Mouse (Mus musculus) retina, adult 2 months (tissue): ENCODE results near the gene Cryba1.
"Not testable (repeated sequence)": the region's sequence is repeated elsewhere in the genome, so short reads cannot be mapped to it uniquely, and the experiment has no call there.

Experiments used
- DNase-seq: peaks from one replicate; pipeline ENCODE4 v3.0.0-alpha.2; 2012; ENCODE audit warnings: low read depth, low spot score

Cryba1 gene

GRCm38 (mm10) chr11:77725183-77725582 lies at the start of gene Cryba1:
Gene Cryba1 (minus strand): TSS chr11:77725283.
- no peak for DNase-seq

GRCm38 (mm10) chr11:77771879-77772713 lies 47.0 kb upstream of the Cryba1 start:
- no peak for DNase-seq

GRCm38 (mm10) chr11:77770346-77770745 lies 45.3 kb upstream of the Cryba1 start:
- no peak for DNase-seq

- no peak for DNase-seq
Measured at GRCm38 (mm10) chr11:77769496-77769895, 44.4 kb upstream of the Cryba1 start.

GRCm38 (mm10) chr11:77766351-77767001 lies 41.4 kb upstream of the Cryba1 start:
- DNase-seq, result peak; percentile 67

- no peak for DNase-seq
Measured at GRCm38 (mm10) chr11:77765459-77765777, 40.3 kb upstream of the Cryba1 start.

GRCm38 (mm10) chr11:77764694-77765458 lies 39.8 kb upstream of the Cryba1 start:
- no peak for DNase-seq

GRCm38 (mm10) chr11:77763673-77764340 lies 38.7 kb upstream of the Cryba1 start:
- DNase-seq, result no peak

- peak; percentile 71 for DNase-seq
Measured at GRCm38 (mm10) chr11:77762783-77763672, 37.9 kb upstream of the Cryba1 start, which contains the start of gene Myo18a. Gene Myo18a (plus strand): TSS chr11:77763246.

- no peak for DNase-seq
Measured at GRCm38 (mm10) chr11:77760031-77760430, 34.9 kb upstream of the Cryba1 start.

GRCm38 (mm10) chr11:77753469-77753868 lies 28.4 kb upstream of the Cryba1 start:
- no peak for DNase-seq

- no peak for DNase-seq
Measured at GRCm38 (mm10) chr11:77752525-77752924, 27.4 kb upstream of the Cryba1 start.

- DNase-seq, result no peak
Measured at GRCm38 (mm10) chr11:77748996-77749395, 23.9 kb upstream of the Cryba1 start.

- not testable (repeated sequence) for DNase-seq
Measured at GRCm38 (mm10) chr11:77747103-77747502, 22.0 kb upstream of the Cryba1 start.

- no peak for DNase-seq
Measured at GRCm38 (mm10) chr11:77746652-77747051, 21.6 kb upstream of the Cryba1 start.

- DNase-seq, result no peak
Measured at GRCm38 (mm10) chr11:77743966-77744365, 18.9 kb upstream of the Cryba1 start.

GRCm38 (mm10) chr11:77738555-77738954 lies 13.5 kb upstream of the Cryba1 start:
- no peak for DNase-seq

- DNase-seq, result peak; percentile 69
Measured at GRCm38 (mm10) chr11:77737289-77737688, 12.2 kb upstream of the Cryba1 start.

- no peak for DNase-seq
Measured at GRCm38 (mm10) chr11:77728587-77728986, 3.5 kb upstream of the Cryba1 start.

GRCm38 (mm10) chr11:77724766-77725165 lies 317 bp downstream of the Cryba1 start:
- DNase-seq, result no peak

GRCm38 (mm10) chr11:77721389-77721788 lies 3.7 kb downstream of the Cryba1 start:
- DNase-seq, result no peak
